Mouse (Mus musculus): Measurements from ENCODE around the gene Camk1d. TPM values are rescaled to one million over a fixed set of nuclear protein-coding genes. Genes with fewer than 3 reads are reported as not detected.
"Not testable (repeated sequence)": the region's sequence is repeated elsewhere in the genome, so short reads cannot be mapped to it uniquely, and the experiment has no call there.

The Camk1d gene
- polyA plus RNA-seq, 1 experiment from 2014 or later: 0.84 TPM

- no peak for DNase-seq (ENCODE audit: low spot score)
- no peaks in the 10 kb centered on the region for H3K27me3 ChIP-seq (ENCODE audit: low read depth, poor library complexity, severe bottlenecking)
- no peaks in the 10 kb centered on the region for H3K36me3 ChIP-seq
- H3K4me3 ChIP-seq: no peak overlapping the region
- H3K27ac ChIP-seq: no peak overlapping the region
- WGBS: 94% methylated on average over 3 of the region's 3 CpGs
- no peaks in the 10 kb centered on the region for H3K9me3 ChIP-seq (replicated peaks)
- H3K4me1 ChIP-seq: peaks cover 18% of the 10 kb centered on the region
These were observed 99.4 kb downstream of the Camk1d start for GRCm38 (mm10) chr2:5614896-5615295.

DNA sequence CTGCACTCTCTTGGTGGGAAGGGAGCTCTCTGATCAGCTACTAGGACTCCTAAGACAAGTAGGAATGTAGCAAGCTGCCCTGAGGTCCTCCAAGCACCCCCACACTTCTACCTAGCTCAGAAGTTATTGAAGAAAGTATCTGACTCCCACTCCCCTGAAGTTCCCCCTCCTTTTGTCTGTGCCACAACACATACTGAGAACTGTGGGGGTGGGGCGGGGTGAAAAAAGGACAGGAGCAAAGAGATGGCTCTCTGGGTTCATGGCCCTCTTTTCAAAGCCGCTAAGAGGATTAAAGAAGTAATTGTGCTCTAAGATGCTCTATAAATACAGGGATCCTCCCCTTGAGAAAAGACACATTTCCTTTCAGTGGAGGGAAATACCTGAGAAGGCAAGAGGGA is 100.0 kb downstream of the Camk1d start:
- H3K27ac ChIP-seq: peak overlapping the region; percentile 72; the same call in 1 of the 2 replicates
- H3K4me3 ChIP-seq: no peak overlapping the region
- H3K4me1 ChIP-seq: peaks cover 18% of the 10 kb centered on the region
- no peak for DNase-seq (ENCODE audit: low spot score)
- 52% methylated on average over 2 of the region's 2 CpGs for whole genome bisulfite sequencing
- no peaks in the 10 kb centered on the region for H3K27me3 ChIP-seq (ENCODE audit: low read depth, poor library complexity, severe bottlenecking)
- no peaks in the 10 kb centered on the region for H3K9me3 ChIP-seq (replicated peaks)
- no peaks in the 10 kb centered on the region for H3K36me3 ChIP-seq

DNA sequence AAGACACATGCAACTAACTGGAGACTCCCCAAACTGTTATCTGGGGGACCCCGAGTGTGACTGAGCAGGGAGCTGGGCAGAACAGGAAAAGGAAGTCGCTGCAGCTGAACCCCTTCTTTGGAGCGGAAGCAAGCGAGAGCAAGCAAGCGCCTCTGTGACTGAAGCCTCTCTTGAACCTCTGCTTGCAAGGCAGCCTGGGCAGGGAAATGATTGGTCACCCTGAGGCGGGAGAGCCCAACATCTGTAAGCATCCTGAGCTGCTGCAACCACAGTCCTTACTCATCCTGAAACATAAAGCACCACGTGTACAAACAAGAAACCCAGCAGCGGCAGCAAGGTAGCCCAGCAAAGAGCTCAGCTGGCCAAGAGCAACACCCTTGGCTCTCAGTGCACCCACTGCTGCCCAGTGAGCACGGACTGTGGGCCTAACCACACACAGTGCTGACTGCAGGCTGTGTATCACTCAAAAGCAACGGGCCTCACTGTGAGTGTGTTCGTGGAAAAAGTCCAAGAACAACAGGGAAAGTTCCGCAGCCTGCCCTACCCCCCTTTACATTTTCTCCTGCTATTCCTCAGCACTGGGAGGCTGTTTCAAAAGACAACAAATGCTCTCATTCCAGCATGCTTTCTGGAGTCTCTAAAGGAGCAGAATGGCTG is 100.5 kb downstream of the Camk1d start:
- peak overlapping the region; percentile 72; the same call in 1 of the 2 replicates for H3K27ac ChIP-seq
- H3K27me3 ChIP-seq (ENCODE audit: low read depth, poor library complexity, severe bottlenecking): no peaks in the 10 kb centered on the region
- no peak for DNase-seq (ENCODE audit: low spot score)
- H3K9me3 ChIP-seq (replicated peaks): no peaks in the 10 kb centered on the region
- 59% methylated on average over 12 of the region's 12 CpGs for WGBS
- no peaks in the 10 kb centered on the region for H3K36me3 ChIP-seq
- H3K4me3 ChIP-seq: no peak overlapping the region
- H3K4me1 ChIP-seq: peaks cover 18% of the 10 kb centered on the region

DNA sequence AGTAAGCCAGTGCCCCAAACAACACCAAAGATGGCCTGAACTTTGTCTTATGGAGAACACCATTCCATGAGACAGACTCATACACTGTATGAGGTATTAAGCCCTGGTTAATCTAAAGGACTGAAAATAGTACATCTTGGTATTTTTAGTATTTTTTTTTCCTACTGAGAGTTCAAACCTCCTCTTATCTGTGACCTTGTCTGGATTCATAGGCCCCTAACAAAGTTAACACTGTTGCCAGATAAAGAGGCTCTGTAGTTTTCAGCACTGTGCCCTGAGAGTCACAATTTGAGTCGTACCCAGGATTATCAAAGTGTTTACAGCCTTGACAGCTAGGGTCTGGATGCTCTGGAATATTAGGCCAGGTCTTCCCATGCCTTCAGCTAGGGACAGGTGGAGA is 102.7 kb downstream of the Camk1d start:
- no peak overlapping the region for H3K4me3 ChIP-seq
- no peaks in the 10 kb centered on the region for H3K27me3 ChIP-seq (ENCODE audit: low read depth, poor library complexity, severe bottlenecking)
- no peak for DNase-seq (ENCODE audit: low spot score)
- H3K4me1 ChIP-seq: peaks cover 18% of the 10 kb centered on the region
- H3K36me3 ChIP-seq: no peaks in the 10 kb centered on the region
- no peaks in the 10 kb centered on the region for H3K9me3 ChIP-seq (replicated peaks)
- WGBS: 73% methylated on average over 1 of the region's 1 CpGs
- no peak overlapping the region for H3K27ac ChIP-seq

GRCm38 (mm10) chr2:5610521-5610920 is 103.8 kb downstream of the Camk1d start:
- Histone ChIP-seq H3K36me3 (no peaks in the 10 kb centered on the region), H3K27ac (no peak overlapping the region), H3K4me3 (no peak overlapping the region), H3K4me1 (peaks cover 18% of the 10 kb centered on the region), H3K27me3 (ENCODE audit: low read depth, poor library complexity, severe bottlenecking) (no peaks in the 10 kb centered on the region), H3K9me3 (replicated peaks) (no peaks in the 10 kb centered on the region)
- WGBS: 86% methylated on average over 4 of the region's 4 CpGs
- no peak for DNase-seq (ENCODE audit: low spot score)

DNA sequence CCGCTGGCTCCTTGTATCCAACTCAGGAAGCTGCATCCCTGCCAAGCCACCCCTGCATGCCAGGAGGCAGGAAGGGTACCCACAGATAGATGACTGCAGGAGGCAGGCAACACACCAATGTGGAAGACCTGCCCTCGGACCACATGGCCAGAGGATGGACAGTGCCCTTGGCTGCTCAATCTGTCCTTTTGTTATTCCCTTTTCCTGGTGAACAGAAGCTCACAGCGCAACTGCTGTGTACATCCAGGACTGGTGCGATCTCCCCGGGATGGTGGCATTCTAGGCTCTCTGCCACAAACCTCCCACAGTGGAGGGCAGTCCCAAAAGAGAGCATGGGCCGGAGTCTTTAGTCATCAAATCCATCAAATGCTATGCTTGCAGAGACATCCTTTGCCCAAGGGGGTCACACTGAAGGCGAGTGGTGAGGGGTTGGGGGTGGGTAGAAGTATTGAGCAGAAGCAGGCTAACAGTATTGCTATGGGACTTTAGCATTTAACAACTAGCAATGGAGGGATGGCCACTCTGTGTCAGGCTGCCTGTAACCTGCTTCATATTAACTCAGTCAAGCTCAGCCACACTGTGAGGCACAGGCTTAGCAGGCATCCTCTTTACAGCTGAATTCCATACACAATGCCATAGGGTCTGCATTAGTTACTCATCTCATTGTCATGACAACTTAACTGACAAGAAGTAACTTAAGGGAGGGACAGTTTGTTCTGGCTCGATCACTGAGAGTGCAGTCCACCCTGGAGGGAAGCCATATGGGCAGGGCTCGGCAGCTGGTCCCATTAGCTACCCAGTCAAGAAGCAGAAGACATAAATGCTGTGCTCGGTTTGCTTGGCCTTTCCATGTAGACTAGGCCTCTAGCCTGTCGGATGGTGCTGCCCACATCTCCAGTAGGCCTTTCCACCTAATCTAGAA is 106.1 kb downstream of the Camk1d start:
- Histone ChIP-seq H3K4me1 (peaks cover 8% of the 10 kb centered on the region), H3K9me3 (replicated peaks) (no peaks in the 10 kb centered on the region), H3K36me3 (no peaks in the 10 kb centered on the region), H3K4me3 (no peak overlapping the region), H3K27me3 (ENCODE audit: low read depth, poor library complexity, severe bottlenecking) (no peaks in the 10 kb centered on the region), H3K27ac (no peak overlapping the region)
- DNase-seq (ENCODE audit: low spot score): no peak
- WGBS: 88% methylated on average over 11 of the region's 11 CpGs

- DNase-seq (ENCODE audit: low spot score): no peak
- Histone ChIP-seq H3K36me3 (no peaks in the 10 kb centered on the region), H3K9me3 (replicated peaks) (no peaks in the 10 kb centered on the region), H3K4me3 (no peak overlapping the region), H3K27ac (no peak overlapping the region), H3K27me3 (ENCODE audit: low read depth, poor library complexity, severe bottlenecking) (no peaks in the 10 kb centered on the region), H3K4me1 (peaks cover 12% of the 10 kb centered on the region)
- WGBS: 92% methylated on average over 3 of the region's 3 CpGs
These were observed 108.5 kb downstream of the Camk1d start for GRCm38 (mm10) chr2:5605849-5606248.

DNA sequence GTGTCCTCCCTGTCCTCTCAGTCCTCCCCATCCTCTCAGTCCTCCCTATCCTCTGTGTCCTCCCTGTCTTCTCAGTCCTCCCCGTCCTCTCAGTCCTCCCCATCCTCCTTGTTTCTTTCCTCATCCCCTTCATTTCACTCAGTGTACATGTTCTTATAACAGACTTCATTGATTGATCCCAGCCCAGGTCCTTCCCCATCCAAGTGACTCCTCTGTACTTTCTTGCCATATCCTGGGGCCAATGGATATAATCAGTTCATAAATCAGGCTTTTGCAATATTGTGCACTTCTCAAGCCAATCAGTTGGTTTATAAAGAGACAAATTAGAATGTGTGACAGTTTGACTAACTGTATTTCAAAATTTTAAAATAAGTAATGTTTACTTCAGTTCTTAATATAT is 112.3 kb downstream of the Camk1d start:
- H3K4me3 ChIP-seq: no peak overlapping the region
- no peak overlapping the region for H3K27ac ChIP-seq
- no peaks in the 10 kb centered on the region for H3K36me3 ChIP-seq
- H3K4me1 ChIP-seq: peaks cover 21% of the 10 kb centered on the region
- 84% methylated on average over 1 of the region's 1 CpGs for WGBS
- H3K9me3 ChIP-seq (replicated peaks): no peaks in the 10 kb centered on the region
- no peaks in the 10 kb centered on the region for H3K27me3 ChIP-seq (ENCODE audit: low read depth, poor library complexity, severe bottlenecking)
- no peak for DNase-seq (ENCODE audit: low spot score)

- not testable (repeated sequence) for H3K27ac ChIP-seq; H3K9me3 ChIP-seq (replicated peaks); H3K27me3 ChIP-seq (ENCODE audit: low read depth, poor library complexity, severe bottlenecking); H3K4me3 ChIP-seq; H3K36me3 ChIP-seq; DNase-seq (ENCODE audit: low spot score)
- 19% methylated on average over 2 of the region's 2 CpGs for WGBS
- peaks cover 26% of the 10 kb centered on the region for H3K4me1 ChIP-seq
These were observed 113.1 kb downstream of the Camk1d start for GRCm38 (mm10) chr2:5601243-5601642.

DNA sequence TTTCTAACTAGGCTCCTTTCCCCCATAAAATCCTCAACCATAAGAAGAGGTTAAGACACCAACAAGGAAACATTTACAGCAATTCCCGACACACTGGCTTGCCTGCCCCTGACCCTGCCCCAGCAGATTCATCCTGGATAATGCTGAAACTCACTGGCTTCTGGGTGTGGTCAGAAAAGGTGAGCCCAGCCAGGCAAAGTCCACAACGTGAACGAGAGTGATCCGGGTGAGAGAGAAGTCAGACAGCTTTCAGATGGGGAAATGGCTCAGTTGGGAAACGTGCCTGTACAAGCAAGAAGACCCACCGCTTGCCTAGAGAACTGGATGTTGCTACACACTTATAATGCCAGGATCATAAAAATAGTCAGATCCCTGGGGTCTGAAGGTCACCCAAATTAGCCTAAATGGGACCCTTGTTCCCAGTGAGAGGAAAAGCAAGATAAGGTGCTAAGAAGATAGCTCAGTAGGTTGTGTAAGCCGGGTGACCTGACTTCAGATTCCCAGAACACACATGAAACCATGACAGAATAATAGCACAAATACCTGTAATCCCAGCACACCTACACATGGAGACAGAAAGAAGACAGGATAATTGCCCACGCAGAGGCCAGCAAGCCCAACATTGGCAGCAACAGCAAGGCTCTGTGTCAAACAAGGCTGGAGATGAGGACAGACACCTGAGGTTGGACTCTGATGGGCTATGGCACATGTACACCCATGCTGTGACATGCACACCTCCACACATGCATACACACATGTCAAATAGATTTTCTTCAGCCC is 113.9 kb downstream of the Camk1d start:
- Histone ChIP-seq H3K27ac (no peak overlapping the region), H3K9me3 (replicated peaks) (no peaks in the 10 kb centered on the region), H3K4me1 (peaks cover 26% of the 10 kb centered on the region), H3K27me3 (ENCODE audit: low read depth, poor library complexity, severe bottlenecking) (no peaks in the 10 kb centered on the region), H3K4me3 (no peak overlapping the region), H3K36me3 (no peaks in the 10 kb centered on the region)
- no peak for DNase-seq (ENCODE audit: low spot score)
- WGBS: 74% methylated on average over 8 of the region's 8 CpGs

GRCm38 (mm10) chr2:5599713-5600112 is 114.6 kb downstream of the Camk1d start:
- Histone ChIP-seq H3K27ac (no peak overlapping the region), H3K4me1 (peaks cover 26% of the 10 kb centered on the region), H3K4me3 (no peak overlapping the region), H3K36me3 (no peaks in the 10 kb centered on the region), H3K9me3 (replicated peaks) (no peaks in the 10 kb centered on the region), H3K27me3 (ENCODE audit: low read depth, poor library complexity, severe bottlenecking) (no peaks in the 10 kb centered on the region)
- 60% methylated on average over 4 of the region's 4 CpGs for WGBS
- DNase-seq (ENCODE audit: low spot score): no peak

- H3K27me3 ChIP-seq (ENCODE audit: low read depth, poor library complexity, severe bottlenecking): no peaks in the 10 kb centered on the region
- no peaks in the 10 kb centered on the region for H3K9me3 ChIP-seq (replicated peaks)
- H3K27ac ChIP-seq: no peak overlapping the region
- WGBS: 93% methylated on average over 5 of the region's 5 CpGs
- H3K4me3 ChIP-seq: no peak overlapping the region
- H3K4me1 ChIP-seq: peaks cover 26% of the 10 kb centered on the region
- H3K36me3 ChIP-seq: no peaks in the 10 kb centered on the region
- no peak for DNase-seq (ENCODE audit: low spot score)
These were observed 115.8 kb downstream of the Camk1d start for GRCm38 (mm10) chr2:5598533-5598932.

DNA sequence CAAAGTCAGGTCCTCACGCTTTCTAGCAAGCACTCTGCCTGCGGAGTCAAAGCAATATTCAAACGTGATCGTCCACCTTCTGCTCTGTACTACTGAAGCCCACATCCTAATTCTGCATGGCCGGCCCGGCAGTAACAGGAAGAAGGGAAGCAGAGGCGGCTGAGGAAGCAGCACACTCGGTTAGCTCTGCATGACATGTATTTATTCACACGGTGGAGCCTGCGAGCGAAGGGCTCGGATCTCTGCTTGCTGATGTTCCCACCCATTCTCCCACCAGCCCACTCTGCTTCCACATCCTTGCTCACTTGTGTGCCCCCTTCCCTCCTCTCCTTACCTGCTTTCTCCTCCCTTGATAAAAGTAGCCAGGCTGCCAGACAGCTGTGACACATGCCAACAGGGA is 117.4 kb downstream of the Camk1d start:
- WGBS: 55% methylated on average over 12 of the region's 12 CpGs
- Histone ChIP-seq H3K36me3 (no peaks in the 10 kb centered on the region), H3K27ac (no peak overlapping the region; the same call in 1 of the 2 replicates), H3K9me3 (replicated peaks) (no peaks in the 10 kb centered on the region), H3K27me3 (ENCODE audit: low read depth, poor library complexity, severe bottlenecking) (no peaks in the 10 kb centered on the region), H3K4me1 (peaks cover 25% of the 10 kb centered on the region), H3K4me3 (no peak overlapping the region)
- DNase-seq (ENCODE audit: low spot score): no peak

Data from limb, embryonic 10.5 days (tissue).